Mouse (Mus musculus): Measurements from ENCODE around the gene Trim68. TPM values are rescaled to one million over a fixed set of nuclear protein-coding genes. Genes with fewer than 3 reads are reported as not detected.
"Not testable (repeated sequence)": the region's sequence is repeated elsewhere in the genome, so short reads cannot be mapped to it uniquely, and the experiment has no call there.

The Trim68 gene
- polyA plus RNA-seq, 1 experiment from 2014 or later = 16.3 TPM

- Histone ChIP-seq H3K9me3 (ENCODE audit: control insufficient read depth, low read length) (no peaks in the 10 kb centered on the region), H3K9ac (ENCODE audit: low read length) (no peak overlapping the region)
Measured at GRCm38 (mm10) chr7:102681916-102682315, 5.2 kb downstream of the Trim68 start.

GRCm38 (mm10) chr7:102676225-102676624 is 10.9 kb downstream of the Trim68 start:
- Histone ChIP-seq H3K4me1 (ENCODE audit: control insufficient read depth in 2 of 2, insufficient read depth in 2 of 2, low read length in 2 of 2) (peaks cover 0 to 8% of the 10 kb centered on the region in 2 experiments; a peak in 1 of 4 replicates), H3K27me3 (ENCODE audit: control insufficient read depth, insufficient read depth, low read length) (no peaks in the 10 kb centered on the region), H3K27ac (replicated peaks in 1 of 2; ENCODE audit: control insufficient read depth in 1 of 2, insufficient read depth in 1 of 2, low read depth in 2 of 2, low read length in 2 of 2) (no peak overlapping the region), H3K4me3 (ENCODE audit: control insufficient read depth in 1 of 2, insufficient read depth in 1 of 2, low read depth in 1 of 2, low read length in 2 of 2) (no peak overlapping the region), H3K9me3 (ENCODE audit: control insufficient read depth, low read length) (no peaks in the 10 kb centered on the region), H3K9ac (ENCODE audit: low read length) (no peak overlapping the region), H3K36me3 (ENCODE audit: control insufficient read depth, insufficient read depth, low read length) (peaks cover 19% of the 10 kb centered on the region), H3K4me2 (ENCODE audit: low read length) (no peak overlapping the region)
- WGBS = 81% methylated on average over 2 of the region's 2 CpGs
- no peak for ATAC-seq (ENCODE audit: insufficient number of reproducible peaks, insufficient read depth, low FRiP score, low read depth)

More at GRCm38 (mm10) chr7:102681916-102682315, 5.2 kb downstream of the Trim68 start:
- Histone ChIP-seq H3K27ac (replicated peaks in 1 of 2; ENCODE audit: control insufficient read depth in 1 of 2, insufficient read depth in 1 of 2, low read depth in 2 of 2, low read length in 2 of 2) (no peak overlapping the region), H3K4me3 (ENCODE audit: control insufficient read depth in 1 of 2, insufficient read depth in 1 of 2, low read depth in 1 of 2, low read length in 2 of 2) (no peak overlapping the region), H3K27me3 (ENCODE audit: control insufficient read depth, insufficient read depth, low read length) (no peaks in the 10 kb centered on the region), H3K4me1 (ENCODE audit: control insufficient read depth in 2 of 2, insufficient read depth in 2 of 2, low read length in 2 of 2) (peaks cover 0 to 14% of the 10 kb centered on the region in 2 experiments; a peak in 2 of 4 replicates), H3K36me3 (ENCODE audit: control insufficient read depth, insufficient read depth, low read length) (peaks cover 35% of the 10 kb centered on the region), H3K4me2 (ENCODE audit: low read length) (no peak overlapping the region)
- ATAC-seq (ENCODE audit: insufficient number of reproducible peaks, insufficient read depth, low FRiP score, low read depth) = no peak
- 82% methylated on average over 1 of the region's 1 CpGs for WGBS

DNA sequence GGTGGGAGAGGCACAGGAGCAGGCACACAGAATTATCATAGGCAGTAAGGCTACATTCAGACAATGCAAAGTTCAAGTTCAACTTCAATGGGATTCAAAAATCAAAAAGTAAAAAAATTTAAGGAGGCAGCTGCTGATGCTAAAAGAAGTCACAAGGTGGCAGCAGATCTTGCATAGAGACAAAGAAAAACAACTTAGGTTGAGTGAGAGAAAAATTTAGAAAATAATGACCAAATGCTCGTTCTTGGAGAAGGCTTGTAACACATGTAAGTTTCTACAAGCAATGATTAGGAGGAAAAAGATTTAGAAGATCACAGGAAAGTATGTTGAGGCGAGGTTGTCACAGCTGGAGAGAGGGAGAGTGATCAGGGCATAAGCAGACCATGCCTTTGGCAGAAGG is 21.7 kb downstream of the Trim68 start:
- H3K4me3 ChIP-seq (ENCODE audit: control insufficient read depth in 1 of 2, insufficient read depth in 1 of 2, low read depth in 1 of 2, low read length in 2 of 2) = no peak overlapping the region
- 26% methylated on average over 2 of the region's 2 CpGs for WGBS

DNA sequence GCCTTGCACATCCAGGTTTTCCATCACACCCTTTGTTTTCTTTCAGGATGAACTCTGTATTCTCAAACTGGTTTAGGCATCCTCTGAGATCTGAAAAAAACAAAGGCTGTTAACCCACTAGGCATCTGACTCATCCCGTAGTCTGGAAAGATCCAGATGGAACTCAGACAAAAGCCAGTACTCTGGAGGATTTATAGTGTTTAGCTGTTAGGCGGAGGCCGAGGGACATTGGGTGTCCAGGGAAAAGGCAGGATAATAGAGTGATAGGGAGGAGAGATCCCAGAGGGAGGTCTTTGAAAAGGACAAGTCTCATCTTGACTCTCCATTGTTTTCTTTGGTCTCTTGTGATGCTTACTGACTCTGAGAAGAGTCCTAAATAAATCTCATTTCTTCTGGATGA is 22.5 kb downstream of the Trim68 start, which contains the start of gene Olfr556:
TSS of gene Olfr556 (plus strand) at position 301 of the 400 bp plus-strand sequence.
- Histone ChIP-seq H3K27me3 (ENCODE audit: control insufficient read depth, insufficient read depth, low read length) (no peaks in the 10 kb centered on the region), H3K4me2 (ENCODE audit: low read length) (no peak within 1 kb of the TSS), H3K9me3 (ENCODE audit: control insufficient read depth, low read length) (no peaks in the 10 kb centered on the region), H3K4me1 (ENCODE audit: control insufficient read depth in 2 of 2, insufficient read depth in 2 of 2, low read length in 2 of 2) (no peaks in the 10 kb centered on the region), H3K27ac (replicated peaks in 1 of 2; ENCODE audit: control insufficient read depth in 1 of 2, insufficient read depth in 1 of 2, low read depth in 2 of 2, low read length in 2 of 2) (no peak within 1 kb of the TSS), H3K9ac (ENCODE audit: low read length) (no peak within 1 kb of the TSS), H3K36me3 (ENCODE audit: control insufficient read depth, insufficient read depth, low read length) (no peaks in the 10 kb centered on the region), H3K4me3 (ENCODE audit: control insufficient read depth in 1 of 2, insufficient read depth in 1 of 2, low read depth in 1 of 2, low read length in 2 of 2) (no peak within 1 kb of the TSS)
- ATAC-seq (ENCODE audit: insufficient number of reproducible peaks, insufficient read depth, low FRiP score, low read depth) = no peak
- WGBS = 74% methylated on average over 3 of the region's 3 CpGs

More for the DNA sequence above, 21.7 kb downstream of the Trim68 start:
- Histone ChIP-seq H3K27me3 (ENCODE audit: control insufficient read depth, insufficient read depth, low read length) (no peaks in the 10 kb centered on the region), H3K4me2 (ENCODE audit: low read length) (no peak overlapping the region), H3K36me3 (ENCODE audit: control insufficient read depth, insufficient read depth, low read length) (no peaks in the 10 kb centered on the region), H3K4me1 (ENCODE audit: control insufficient read depth in 2 of 2, insufficient read depth in 2 of 2, low read length in 2 of 2) (no peaks in the 10 kb centered on the region), H3K27ac (replicated peaks in 1 of 2; ENCODE audit: control insufficient read depth in 1 of 2, insufficient read depth in 1 of 2, low read depth in 2 of 2, low read length in 2 of 2) (no peak overlapping the region), H3K9me3 (ENCODE audit: control insufficient read depth, low read length) (no peaks in the 10 kb centered on the region), H3K9ac (ENCODE audit: low read length) (no peak overlapping the region)
- ATAC-seq (ENCODE audit: insufficient number of reproducible peaks, insufficient read depth, low FRiP score, low read depth) = no peak

DNA sequence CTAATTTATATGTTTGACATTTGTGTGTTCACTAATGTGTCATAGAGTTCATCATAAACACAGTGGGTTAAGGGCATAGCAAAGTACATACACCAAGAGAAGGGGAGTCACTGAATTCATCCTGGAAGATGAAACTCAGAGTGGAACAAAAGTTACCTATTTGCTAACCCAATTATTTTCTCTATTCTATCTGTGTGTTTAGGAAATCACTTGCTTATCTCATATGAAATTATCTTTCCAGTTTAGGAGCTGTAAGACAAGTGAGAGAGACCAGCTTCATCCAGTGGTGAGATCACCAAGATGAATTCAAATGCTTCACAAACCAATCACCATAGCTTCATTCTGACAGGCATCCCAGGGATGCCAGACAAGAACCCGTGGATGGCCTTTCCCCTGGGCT is 28.6 kb downstream of the Trim68 start, which contains the start of gene Olfr555:
TSS of gene Olfr555 (plus strand) at position 301 of the 400 bp plus-strand sequence.
- H3K4me2 ChIP-seq (ENCODE audit: low read length) = no peak within 1 kb of the TSS
- H3K27ac ChIP-seq (replicated peaks in 1 of 2; ENCODE audit: control insufficient read depth in 1 of 2, insufficient read depth in 1 of 2, low read depth in 2 of 2, low read length in 2 of 2) = no peak within 1 kb of the TSS
- H3K4me3 ChIP-seq (ENCODE audit: control insufficient read depth in 1 of 2, insufficient read depth in 1 of 2, low read depth in 1 of 2, low read length in 2 of 2) = no peak within 1 kb of the TSS
- H3K36me3 ChIP-seq (ENCODE audit: control insufficient read depth, insufficient read depth, low read length) = no peaks in the 10 kb centered on the region
- no peaks in the 10 kb centered on the region for H3K9me3 ChIP-seq (ENCODE audit: control insufficient read depth, low read length)
- H3K27me3 ChIP-seq (ENCODE audit: control insufficient read depth, insufficient read depth, low read length) = no peaks in the 10 kb centered on the region
- no peaks in the 10 kb centered on the region for H3K4me1 ChIP-seq (ENCODE audit: control insufficient read depth in 2 of 2, insufficient read depth in 2 of 2, low read length in 2 of 2)
- H3K9ac ChIP-seq (ENCODE audit: low read length) = no peak within 1 kb of the TSS
- no peak for ATAC-seq (ENCODE audit: insufficient number of reproducible peaks, insufficient read depth, low FRiP score, low read depth)
- 57% methylated on average over 1 of the region's 1 CpGs for WGBS

DNA sequence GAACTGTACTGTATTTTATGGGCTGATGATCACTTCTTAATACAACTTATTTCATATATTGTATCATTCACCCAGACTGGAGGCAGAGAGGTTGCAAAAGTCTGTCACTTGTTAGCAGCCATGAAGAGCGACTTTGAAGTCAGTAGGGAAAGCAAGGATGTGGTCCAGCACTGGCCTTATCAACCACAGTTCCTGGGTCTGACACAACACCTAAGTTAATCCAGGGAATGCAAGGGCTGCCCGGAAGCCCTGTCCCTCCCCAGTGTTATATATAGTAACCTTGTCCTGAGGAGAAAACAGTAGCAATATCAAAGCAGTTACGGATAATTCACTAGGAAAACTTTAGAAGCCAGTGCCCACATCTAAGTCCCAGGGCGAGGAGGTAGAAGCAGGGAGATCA is 42.2 kb downstream of the Trim68 start:
- not testable (repeated sequence) for H3K36me3 ChIP-seq (ENCODE audit: control insufficient read depth, insufficient read depth, low read length); H3K4me1 ChIP-seq (ENCODE audit: control insufficient read depth in 2 of 2, insufficient read depth in 2 of 2, low read length in 2 of 2); H3K27me3 ChIP-seq (ENCODE audit: control insufficient read depth, insufficient read depth, low read length); H3K4me3 ChIP-seq (ENCODE audit: control insufficient read depth in 1 of 2, insufficient read depth in 1 of 2, low read depth in 1 of 2, low read length in 2 of 2); H3K27ac ChIP-seq (replicated peaks in 1 of 2; ENCODE audit: control insufficient read depth in 1 of 2, insufficient read depth in 1 of 2, low read depth in 2 of 2, low read length in 2 of 2); H3K9ac ChIP-seq (ENCODE audit: low read length); H3K9me3 ChIP-seq (ENCODE audit: control insufficient read depth, low read length); H3K4me2 ChIP-seq (ENCODE audit: low read length); ATAC-seq (ENCODE audit: insufficient number of reproducible peaks, insufficient read depth, low FRiP score, low read depth)
- WGBS = 35% methylated on average over 3 of the region's 4 CpGs

- no peak for ATAC-seq (ENCODE audit: insufficient number of reproducible peaks, insufficient read depth, low FRiP score, low read depth)
- Histone ChIP-seq H3K4me3 (ENCODE audit: control insufficient read depth in 1 of 2, insufficient read depth in 1 of 2, low read depth in 1 of 2, low read length in 2 of 2) (no peak within 1 kb of the TSS), H3K9ac (ENCODE audit: low read length) (no peak within 1 kb of the TSS), H3K36me3 (ENCODE audit: control insufficient read depth, insufficient read depth, low read length) (no peaks in the 10 kb centered on the region), H3K4me2 (ENCODE audit: low read length) (no peak within 1 kb of the TSS), H3K27ac (replicated peaks in 1 of 2; ENCODE audit: control insufficient read depth in 1 of 2, insufficient read depth in 1 of 2, low read depth in 2 of 2, low read length in 2 of 2) (no peak within 1 kb of the TSS), H3K27me3 (ENCODE audit: control insufficient read depth, insufficient read depth, low read length) (no peaks in the 10 kb centered on the region), H3K9me3 (ENCODE audit: control insufficient read depth, low read length) (no peaks in the 10 kb centered on the region), H3K4me1 (ENCODE audit: control insufficient read depth in 2 of 2, insufficient read depth in 2 of 2, low read length in 2 of 2) (no peaks in the 10 kb centered on the region)
- 46% methylated on average over 1 of the region's 1 CpGs for WGBS
Measured at GRCm38 (mm10) chr7:102638132-102638531, 49.0 kb downstream of the Trim68 start, which contains the start of gene Olfr554. Gene Olfr554, plus strand, starts transcription at chr7:102638432.

DNA sequence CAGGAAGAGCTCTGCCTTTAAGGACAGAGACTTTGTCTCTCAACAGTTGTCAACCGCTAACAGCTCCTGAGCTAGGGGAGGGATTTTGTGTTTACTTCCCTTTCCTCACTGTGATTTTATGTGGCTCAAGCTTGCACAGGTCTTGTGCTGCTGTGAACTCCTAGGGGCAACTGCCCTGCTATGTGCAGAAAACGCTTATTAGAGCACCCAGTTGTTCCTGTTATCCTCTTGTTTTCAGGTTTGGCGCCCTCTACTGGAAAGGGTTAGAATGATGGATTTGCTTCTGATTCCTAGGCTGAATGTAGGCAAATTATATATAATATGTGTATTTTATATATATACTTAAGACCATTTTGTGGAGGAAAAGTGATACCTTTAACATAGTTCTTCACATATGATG is 50.5 kb downstream of the Trim68 start:
- Histone ChIP-seq H3K9me3 (ENCODE audit: control insufficient read depth, low read length) (no peaks in the 10 kb centered on the region), H3K4me2 (ENCODE audit: low read length) (no peak overlapping the region), H3K9ac (ENCODE audit: low read length) (no peak overlapping the region), H3K27ac (replicated peaks in 1 of 2; ENCODE audit: control insufficient read depth in 1 of 2, insufficient read depth in 1 of 2, low read depth in 2 of 2, low read length in 2 of 2) (no peak overlapping the region), H3K4me3 (ENCODE audit: control insufficient read depth in 1 of 2, insufficient read depth in 1 of 2, low read depth in 1 of 2, low read length in 2 of 2) (no peak overlapping the region), H3K36me3 (ENCODE audit: control insufficient read depth, insufficient read depth, low read length) (no peaks in the 10 kb centered on the region), H3K27me3 (ENCODE audit: control insufficient read depth, insufficient read depth, low read length) (no peaks in the 10 kb centered on the region), H3K4me1 (ENCODE audit: control insufficient read depth in 2 of 2, insufficient read depth in 2 of 2, low read length in 2 of 2) (no peaks in the 10 kb centered on the region)
- no peak for ATAC-seq (ENCODE audit: insufficient number of reproducible peaks, insufficient read depth, low FRiP score, low read depth)
- WGBS = 33% methylated on average over 3 of the region's 3 CpGs
